8 mouse cellular contexts compared by ENCODE assay signal in the genomic region with DNA sequence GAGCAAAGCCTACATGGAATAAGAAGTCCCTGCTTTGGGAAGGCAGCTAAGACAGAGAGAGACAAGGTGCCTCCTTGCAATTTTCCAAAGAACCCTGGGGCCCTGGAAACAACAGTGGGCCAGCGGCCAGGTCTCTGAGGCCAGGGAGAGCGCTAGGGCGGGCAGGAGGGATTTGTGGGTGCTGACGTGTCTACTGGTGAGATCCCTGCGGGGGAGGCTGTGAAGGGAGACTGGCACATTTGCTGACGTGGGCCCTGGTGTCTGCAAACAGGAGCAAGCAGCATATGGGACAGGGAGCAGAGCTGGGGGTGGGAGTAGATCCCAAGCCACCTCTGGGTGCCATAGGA. TPM values are rescaled to one million over a fixed set of nuclear protein-coding genes. Genes with fewer than 3 reads are reported as not detected.
DNase-seq lines count a peak whose midpoint lies in the region; ATAC-seq lines count a peak whose summit lies in the region.

No protein-coding gene starts in this region.

- 42% methylated on average over 6 of the region's 6 CpGs for WGBS in liver, embryonic 13.5 days (ENCODE audit: insufficient replicate concordance)
- 47% methylated on average over 6 of the region's 6 CpGs for WGBS in liver, embryonic 11.5 days
- 23% methylated on average over 6 of the region's 6 CpGs for WGBS in heart, embryonic 15.5 days

- DNase-seq in liver, embryonic 13.5 days: no peak
- no peak for DNase-seq in liver, embryonic 11.5 days (ENCODE audit: low spot score)
- DNase-seq in adrenal gland, adult 8-10 months: peak; percentile 76
- DNase-seq in neural tube, embryonic 10.5 days (ENCODE audit: extremely low spot score, low spot score): peak; percentile 32
- no peak for DNase-seq in gastrocnemius, adult 18-20 months (ENCODE audit: low spot score)
- no peak for DNase-seq in yolk sac, embryonic 10.5 days (ENCODE audit: low spot score)
- no peak for DNase-seq in left cerebral cortex, postnatal 4 days

- no peaks in the 10 kb centered on the region for H3K36me3 ChIP-seq in liver, embryonic 13.5 days
- H3K36me3 ChIP-seq in liver, embryonic 11.5 days (ENCODE audit: control insufficient read depth, insufficient read depth, low read length): no peaks in the 10 kb centered on the region
- peaks cover 33% of the 10 kb centered on the region for H3K36me3 ChIP-seq in heart, embryonic 15.5 days

- intact Hi-C loops in left cerebral cortex, postnatal 4 days (cut with DNase I): no loop called here

- H3K4me1 ChIP-seq in liver, embryonic 13.5 days (replicated peaks): no peaks in the 10 kb centered on the region
- H3K4me1 ChIP-seq in liver, embryonic 11.5 days (replicated peaks; ENCODE audit: control insufficient read depth, insufficient read depth, low read length): peaks cover 12% of the 10 kb centered on the region
- H3K4me1 ChIP-seq in heart, embryonic 15.5 days (replicated peaks): peaks cover 40% of the 10 kb centered on the region

- no peaks in the 10 kb centered on the region for H3K9me3 ChIP-seq in liver, embryonic 13.5 days (replicated peaks)
- H3K9me3 ChIP-seq in liver, embryonic 11.5 days (ENCODE audit: control insufficient read depth, low read length): no peaks in the 10 kb centered on the region
- no peaks in the 10 kb centered on the region for H3K9me3 ChIP-seq in heart, embryonic 15.5 days (replicated peaks)

- H3K4me3 ChIP-seq in liver, embryonic 13.5 days (replicated peaks): no peak overlapping the region
- no peak overlapping the region for H3K4me3 ChIP-seq in liver, embryonic 11.5 days (ENCODE audit: low read depth, low read length)
- H3K4me3 ChIP-seq in heart, embryonic 15.5 days: no peak overlapping the region

- H3K27ac ChIP-seq in liver, embryonic 13.5 days: no peak overlapping the region
- H3K27ac ChIP-seq in liver, embryonic 11.5 days (ENCODE audit: low read depth, low read length): no peak overlapping the region
- H3K27ac ChIP-seq in heart, embryonic 15.5 days: peak overlapping the region; percentile 77

- H3K4me2 ChIP-seq in liver, embryonic 13.5 days: peak overlapping the region; percentile 8; the same call in 1 of the 2 replicates
- no peak overlapping the region; the same call in 1 of the 2 replicates for H3K4me2 ChIP-seq in liver, embryonic 11.5 days
- peak overlapping the region; percentile 19 for H3K4me2 ChIP-seq in heart, embryonic 15.5 days

- no peak for ATAC-seq in liver, embryonic 13.5 days (ENCODE audit: low read depth)
- no peak for ATAC-seq in liver, embryonic 11.5 days (replicated peaks; ENCODE audit: low FRiP score)
- ATAC-seq in heart, embryonic 15.5 days (replicated peaks; ENCODE audit: insufficient number of reproducible peaks, insufficient read depth, low FRiP score, low read depth): peak; percentile 54

- H3K9ac ChIP-seq in liver, embryonic 13.5 days: no peak overlapping the region
- no peak overlapping the region for H3K9ac ChIP-seq in liver, embryonic 11.5 days (ENCODE audit: low read depth, low read length)
- H3K9ac ChIP-seq in heart, embryonic 15.5 days: peak overlapping the region; percentile 13; the same call in 1 of the 2 replicates

- peaks cover 27% of the 10 kb centered on the region for H3K27me3 ChIP-seq in liver, embryonic 13.5 days
- H3K27me3 ChIP-seq in liver, embryonic 11.5 days (replicated peaks; ENCODE audit: control insufficient read depth, insufficient read depth, low read length): peaks cover 37% of the 10 kb centered on the region
- H3K27me3 ChIP-seq in heart, embryonic 15.5 days: no peaks in the 10 kb centered on the region

RNA-seq across cellular contexts. Expression of a gene that starts 31.0 kb away (rescaled TPM):
- polyA plus RNA-seq in liver, embryonic 13.5 days (2015; fragmentation: Nextera tagmentation; extraction: Ambion mirVana): 0.20 and 0.22 TPM in 2 replicates
- 2.5 and 3.8 TPM in 2 replicates for polyA plus RNA-seq in liver, embryonic 11.5 days (2014; fragmentation: Nextera tagmentation; extraction: Ambion mirVana)
- 10 to 100 TPM; 17.7 to 47.2 (median 36.0) TPM for total RNA-seq in adrenal gland, adult 8-10 months (2022)
- polyA plus RNA-seq in heart, embryonic 15.5 days (2015; fragmentation: Nextera tagmentation; extraction: Ambion mirVana): 21.0 and 27.2 TPM in 2 replicates
- total RNA-seq in gastrocnemius, adult 18-20 months (2021): 1 to 10 TPM; 1.1 to 1.5 TPM
- total RNA-seq in left cerebral cortex, postnatal 4 days (2021): 10 to 100 TPM; 16.4 to 21.2 TPM

RNA-seq across cellular contexts. Expression of a gene that starts 44.2 kb away (rescaled TPM):
- polyA plus RNA-seq in liver, embryonic 13.5 days (2015; fragmentation: Nextera tagmentation; extraction: Ambion mirVana): 2.5 and 2.7 TPM in 2 replicates
- polyA plus RNA-seq in liver, embryonic 11.5 days (2014; fragmentation: Nextera tagmentation; extraction: Ambion mirVana): 6.4 and 7.2 TPM in 2 replicates
- 10 to 100 TPM in 1 of 4 experiments, 1 to 10 TPM in 3; 6.5 to 11.2 (median 9.1) TPM for total RNA-seq in adrenal gland, adult 8-10 months (2022)
- polyA plus RNA-seq in heart, embryonic 15.5 days (2015; fragmentation: Nextera tagmentation; extraction: Ambion mirVana): 27.9 and 30.6 TPM in 2 replicates
- 1 to 10 TPM; 4.3 to 8.1 TPM for total RNA-seq in gastrocnemius, adult 18-20 months (2021)
- 10 to 100 TPM; 10.0 to 10.2 TPM for total RNA-seq in left cerebral cortex, postnatal 4 days (2021)

Comparison
In these comparisons a context has a peak if more than half of its experiments do, and no peak if none do; other contexts are left out.
1. DNase-seq: peak in adrenal gland, adult 8-10 months (single experiment) and neural tube, embryonic 10.5 days (single experiment); none in liver, embryonic 13.5 days (single experiment), liver, embryonic 11.5 days (single experiment), gastrocnemius, adult 18-20 months (single experiment), yolk sac, embryonic 10.5 days (single experiment) and left cerebral cortex, postnatal 4 days (single experiment).
2. RNA of a gene that starts 31.0 kb away (total RNA-seq): 17.7 to 47.2 TPM in adrenal gland, adult 8-10 months and 16.4 to 21.2 TPM in left cerebral cortex, postnatal 4 days; 1.1 to 1.5 TPM in gastrocnemius, adult 18-20 months; every median in the first group is over 4 times any median in the second.